Mouse (Mus musculus) heart, postnatal 0 days (tissue): ENCODE results near the gene Fgfr2. TPM values are rescaled to one million over a fixed set of nuclear protein-coding genes. Genes with fewer than 3 reads are reported as not detected.
A peak's percentile ranks its signal among the peaks of the same experiment; 100 is the strongest.

Experiments used
- ATAC-seq: fragments of 200-750 bp; cut with Nextera tagmentation; 2 replicates; pipeline ENCODE4 v1.8.0; 2017; ENCODE audit warnings: low read depth, moderate number of reproducible peaks, moderate library complexity; ENCODE audit not compliant: insufficient read depth
- DNase-seq: peaks from one replicate; pipeline ENCODE4 v3.0.0-alpha.2; 2016; ENCODE audit warnings: low spot score
- H3K27ac ChIP-seq: fragments of 300-500 bp; sonication (generic); 2 replicates; pipeline ENCODE4 v1.5.1; 2014; ENCODE audit warnings: low read depth, mild to moderate bottlenecking
- H3K27me3 ChIP-seq: fragments of 300-500 bp; sonication (generic); 2 replicates; pipeline ENCODE4 v1.6.1; 2014; ENCODE audit warnings: low read length, mixed read lengths; ENCODE audit not compliant: control insufficient read depth, insufficient read depth
- H3K36me3 ChIP-seq: fragments of 300-500 bp; sonication (generic); replicated peaks from 2 replicates; pipeline ENCODE4 v1.6.1; 2014; ENCODE audit warnings: low read length, mixed read lengths; ENCODE audit not compliant: control insufficient read depth, insufficient read depth
- H3K4me1 ChIP-seq: fragments of 300-500 bp; sonication (generic); 2 replicates; pipeline ENCODE4 v1.6.1; 2014; ENCODE audit warnings: antibody characterized with exemption; ENCODE audit not compliant: control insufficient read depth, insufficient read depth
- H3K4me2 ChIP-seq: fragments of 300-500 bp; sonication (generic); 2 replicates; pipeline ENCODE4 v1.6.1; 2014; ENCODE audit warnings: low read depth, mild to moderate bottlenecking, low read length, moderate library complexity
- H3K4me3 ChIP-seq: fragments of 300-500 bp; sonication (generic); 2 replicates; pipeline ENCODE4 v1.5.1; 2014; ENCODE audit warnings: low read depth, low read length
- H3K9ac ChIP-seq: fragments of 300-500 bp; sonication (generic); replicated peaks from 2 replicates; pipeline ENCODE4 v1.6.1; 2014; ENCODE audit warnings: low read depth, low read length, mixed read lengths
- H3K9me3 ChIP-seq: fragments of 300-500 bp; sonication (generic); replicated peaks from 2 replicates; pipeline ENCODE4 v1.6.1; 2016; ENCODE audit warnings: low read length; ENCODE audit not compliant: control insufficient read depth
- CTCF ChIP-seq: IDR thresholded peaks from 2 replicates; pipeline ENCODE4 v1.5.1; 2016; ENCODE audit warnings: antibody characterized with exemption, control low read depth, low read depth
- EP300 ChIP-seq: IDR thresholded peaks from 2 replicates; pipeline ENCODE4 v1.6.1; 2016; ENCODE audit warnings: antibody characterized with exemption, low read depth
- WGBS: fragments of 180-500 bp; shearing (Covaris S2); extraction: QIAGEN DNeasy Blood & Tissue Kit; methylation state at CpG from one replicate; pipeline ENCODE4 v1.1.7; 2014; 5-methylcytosine and 5-hydroxymethylcytosine counted together
- polyA plus RNA-seq: library from polyadenylated mRNA; unstranded; fragments of >200 nt; fragmentation: Nextera tagmentation; extraction: Ambion mirVana; gene quantifications from 2 replicates; pipeline ENCODE4 v1.2.1, GENCODE M21; 2015
- total RNA-seq: library from RNA; depleted of rRNA; stranded (reverse); fragments of >200 nt; gene quantifications from 2 replicates; pipeline ENCODE4 v1.2.3, GENCODE M21; 2014; ENCODE audit warnings: low replicate concordance

Gene Fgfr2
- total and polyA plus RNA-seq, 2 experiments from 2014 or later, result 3.8 to 11.5 TPM

GRCm38 (mm10) chr7:132733521-132733920, 389.6 kb downstream of the Fgfr2 start:
- H3K9me3 ChIP-seq, result no peaks in the 10 kb centered on the region
- H3K4me3 ChIP-seq, result no peak overlapping the region
- no peaks in the 10 kb centered on the region for H3K36me3 ChIP-seq
- H3K9ac ChIP-seq, result no peak overlapping the region
- H3K4me2 ChIP-seq, result no peak overlapping the region
- DNase-seq (no peak), ATAC-seq (no peak)
- no peak overlapping the region for H3K27ac ChIP-seq
- no peak for TF ChIP-seq EP300
- no peak for TF ChIP-seq CTCF
- H3K4me1 ChIP-seq, result peaks cover 34% of the 10 kb centered on the region
- 77% methylated on average over 6 of the region's 6 CpGs for WGBS
- H3K27me3 ChIP-seq, result no peaks in the 10 kb centered on the region

DNA sequence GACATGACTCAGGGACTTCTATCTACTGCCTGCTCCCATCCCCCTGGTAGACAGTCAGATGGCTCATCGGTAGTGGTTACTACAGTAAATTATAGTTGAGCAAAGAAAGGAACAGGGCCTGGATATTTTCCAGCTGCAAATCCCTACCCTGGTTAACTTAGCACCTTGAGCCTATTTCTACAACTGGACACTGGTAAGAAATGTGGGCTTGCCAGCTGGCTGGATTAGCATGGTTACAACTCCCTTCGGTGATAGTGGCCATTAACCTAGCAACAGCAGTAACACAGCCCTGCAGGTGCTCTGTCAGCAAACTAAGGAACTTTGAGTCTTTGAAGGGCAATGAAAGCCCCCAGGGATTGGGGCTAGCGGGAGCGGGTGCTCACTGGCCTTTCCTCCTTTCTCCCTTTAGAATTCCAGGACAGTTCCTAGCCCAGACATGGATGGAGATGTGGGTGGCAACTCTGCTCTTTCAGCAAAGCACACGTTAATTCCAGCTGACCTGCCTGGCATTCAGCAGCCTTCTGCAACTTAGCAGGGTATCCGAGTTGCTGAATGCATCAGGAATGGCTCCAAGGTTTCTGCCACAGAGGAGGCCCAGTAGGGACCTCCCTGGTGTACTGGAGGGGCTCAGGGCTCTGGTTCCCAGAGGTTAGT, 390.9 kb downstream of the Fgfr2 start:
- 0 out of 2 replicates have a peak, but pooled peaks cover 3% of the 10 kb centered on the region for H3K36me3 ChIP-seq
- H3K9ac ChIP-seq, result no peak overlapping the region
- H3K4me2 ChIP-seq, result no peak overlapping the region
- no peak for DNase-seq
- no peak for ATAC-seq
- TF ChIP-seq EP300, result no peak
- no peak for TF ChIP-seq CTCF
- H3K4me1 ChIP-seq, result peaks cover 26% of the 10 kb centered on the region
- no peaks in the 10 kb centered on the region for H3K9me3 ChIP-seq
- no peak overlapping the region for H3K27ac ChIP-seq
- no peaks in the 10 kb centered on the region for H3K27me3 ChIP-seq
- 77% methylated on average over 6 of the region's 6 CpGs for WGBS
- no peak overlapping the region for H3K4me3 ChIP-seq

- no peak for ATAC-seq
- H3K9me3 ChIP-seq, result no peaks in the 10 kb centered on the region
- no peak overlapping the region for H3K27ac ChIP-seq
- no peak for DNase-seq
- 0 out of 2 replicates have a peak, but pooled peaks cover 3% of the 10 kb centered on the region for H3K36me3 ChIP-seq
- no peak overlapping the region for H3K9ac ChIP-seq
- TF ChIP-seq CTCF (no peak), EP300 (no peak)
- 87% methylated on average over 6 of the region's 6 CpGs for WGBS
- H3K27me3 ChIP-seq, result no peaks in the 10 kb centered on the region
- H3K4me3 ChIP-seq, result no peak overlapping the region
- no peak overlapping the region for H3K4me2 ChIP-seq
- H3K4me1 ChIP-seq, result peaks cover 21% of the 10 kb centered on the region
These were observed 391.6 kb downstream of the Fgfr2 start for GRCm38 (mm10) chr7:132731558-132731957.

DNA sequence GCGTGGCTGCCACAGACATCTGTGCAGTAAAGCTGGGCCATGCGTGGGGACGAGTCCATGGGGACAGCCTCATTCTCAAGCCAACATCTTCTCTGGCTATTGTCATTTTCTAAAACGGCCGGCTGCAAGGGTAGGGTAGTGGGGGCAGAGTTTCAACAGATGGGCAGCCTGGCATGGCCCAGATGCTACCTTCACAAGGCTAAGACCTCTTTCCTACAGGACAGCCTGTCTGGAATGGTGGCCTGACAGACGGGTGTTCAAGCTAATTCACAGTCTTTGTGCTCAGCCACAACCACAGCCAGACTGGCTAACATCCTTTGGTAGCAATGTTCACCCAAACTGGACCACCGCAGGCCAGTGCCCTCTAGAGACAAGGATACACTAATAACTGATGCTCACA, 392.6 kb downstream of the Fgfr2 start:
- DNase-seq (no peak), ATAC-seq (no peak)
- Histone ChIP-seq H3K4me2 (no peak overlapping the region), H3K27me3 (no peaks in the 10 kb centered on the region), H3K4me3 (no peak overlapping the region), H3K4me1 (peaks cover 11% of the 10 kb centered on the region), H3K27ac (no peak overlapping the region), H3K9ac (no peak overlapping the region), H3K36me3 (0 out of 2 replicates have a peak, but pooled peaks cover 3% of the 10 kb centered on the region), H3K9me3 (no peaks in the 10 kb centered on the region)
- TF ChIP-seq EP300 (no peak), CTCF (no peak)
- 80% methylated on average over 7 of the region's 7 CpGs for WGBS

DNA sequence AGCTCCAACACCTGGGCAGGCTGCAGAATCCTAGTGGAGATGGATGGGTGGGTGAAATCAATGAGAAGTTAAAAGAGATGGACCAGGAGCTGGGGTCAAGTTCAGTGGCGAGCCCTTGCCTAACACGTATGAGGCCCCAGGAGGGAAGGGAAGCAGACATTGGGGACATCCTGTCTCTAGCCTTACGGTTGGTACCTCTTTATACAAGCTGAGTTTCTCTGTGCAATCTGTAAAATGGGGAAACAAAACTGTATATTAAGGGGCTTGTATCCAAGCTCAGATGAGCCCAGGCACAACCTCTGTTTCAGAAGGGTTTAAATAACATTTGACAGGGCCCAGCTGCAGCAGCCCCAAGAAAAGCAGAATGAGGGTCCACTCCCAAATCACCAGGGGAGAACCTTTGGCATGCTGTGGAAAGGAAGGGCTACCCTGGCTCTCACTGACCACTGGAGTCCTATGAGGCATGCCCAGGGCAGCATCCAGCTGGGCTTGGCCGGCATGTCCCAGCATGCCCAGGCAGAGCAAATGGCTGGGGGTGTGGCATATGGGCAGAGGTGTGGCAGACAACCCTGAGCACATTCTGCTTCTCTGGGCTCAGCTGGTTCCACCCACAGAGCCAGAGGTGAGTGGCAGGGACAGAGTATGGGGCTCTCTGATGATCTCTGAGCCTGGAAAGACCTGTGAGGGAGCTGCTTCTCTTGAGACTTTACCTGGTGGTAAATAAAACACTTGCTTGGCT, 393.9 kb downstream of the Fgfr2 start:
- TF ChIP-seq EP300 (no peak), CTCF (no peak)
- Histone ChIP-seq H3K9ac (no peak overlapping the region), H3K4me1 (peaks cover 9% of the 10 kb centered on the region), H3K27ac (no peak overlapping the region), H3K4me3 (no peak overlapping the region), H3K36me3 (0 out of 2 replicates have a peak, but pooled peaks cover 3% of the 10 kb centered on the region), H3K9me3 (no peaks in the 10 kb centered on the region), H3K4me2 (no peak overlapping the region), H3K27me3 (no peaks in the 10 kb centered on the region)
- 77% methylated on average over 4 of the region's 4 CpGs for WGBS
- DNase-seq, result no peak
- peak; percentile 30; the same call in 1 of the 2 replicates for ATAC-seq
